Mouse (Mus musculus): ENCODE measurements around the gene Rcn3. TPM values are rescaled to one million over a fixed set of nuclear protein-coding genes. Genes with fewer than 3 reads are reported as not detected.

Rcn3 gene
- total RNA-seq, 2 experiments from 2014 or later: 172 to 192 TPM

DNA sequence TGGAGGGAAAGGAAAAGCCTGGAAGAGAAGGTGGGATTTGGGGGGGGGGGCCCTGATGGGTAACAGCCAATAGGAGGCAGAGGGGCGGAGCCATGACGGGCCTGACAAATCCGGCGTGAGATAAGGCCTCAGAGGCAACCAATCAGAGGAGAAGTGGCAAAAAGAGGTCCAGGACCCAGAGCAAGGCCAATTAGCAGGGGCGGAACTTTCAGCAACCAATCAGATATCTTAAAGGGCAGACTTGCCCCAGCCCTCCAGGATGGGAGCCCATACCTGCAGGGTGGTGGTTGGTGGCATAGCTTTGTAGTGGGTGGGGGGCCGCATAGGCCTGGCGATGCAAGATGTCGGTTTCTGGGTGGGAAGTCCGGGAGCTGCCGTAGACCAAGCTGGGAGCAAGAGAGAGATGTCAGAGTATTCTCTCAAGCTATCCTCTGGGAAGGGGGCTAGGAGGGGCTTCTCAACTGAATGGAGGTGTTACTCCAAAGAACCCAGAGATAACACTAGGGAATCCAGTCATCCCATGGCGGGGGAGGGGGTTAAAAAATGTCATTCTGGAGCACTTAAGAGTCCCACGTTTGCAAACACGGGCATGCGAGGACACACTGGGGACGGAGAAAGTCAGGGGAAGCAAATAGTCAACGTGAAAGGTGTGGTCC is 40.9 kb downstream of the Rcn3 start:
- peak; percentile 63 to 83 for DNase-seq (ENCODE audit: low spot score in 2 of 2)

DNA sequence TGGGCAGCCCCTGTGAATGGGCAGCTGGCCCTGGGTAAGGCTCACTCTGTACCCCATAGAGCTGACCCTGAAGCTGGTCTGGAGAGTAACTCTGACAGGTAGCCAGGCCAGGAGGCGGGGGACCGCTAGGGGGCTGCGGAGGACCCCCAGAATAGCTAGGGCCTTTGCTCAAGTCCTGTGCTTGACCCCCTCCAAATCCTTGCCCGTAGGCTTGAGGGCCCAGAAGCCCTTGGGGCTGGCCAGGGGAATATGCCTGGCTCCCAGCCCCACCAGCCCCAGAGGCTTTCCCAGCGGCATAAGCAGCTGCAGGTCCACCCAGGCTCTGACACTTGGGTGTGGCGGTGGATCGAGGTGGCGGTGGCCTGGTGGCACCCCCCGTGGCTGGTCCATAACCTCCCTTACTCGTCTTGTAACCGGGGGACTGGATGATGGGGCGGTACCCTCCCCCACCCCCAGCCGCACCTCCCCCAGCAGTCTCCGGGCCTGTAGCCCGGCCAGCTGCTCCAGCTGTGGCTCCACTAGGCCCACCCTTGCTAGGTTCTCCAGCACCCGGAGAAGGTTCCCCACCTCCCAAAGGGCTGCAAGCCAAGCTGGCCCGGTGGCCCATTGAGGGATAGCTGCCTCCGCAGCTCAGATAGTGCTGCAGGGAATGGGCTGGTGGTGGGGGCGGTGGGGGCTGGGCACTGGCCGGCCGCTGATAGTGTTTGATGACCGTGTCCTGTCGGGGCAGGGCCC is 42.9 kb downstream of the Rcn3 start:
- DNase-seq (ENCODE audit: low spot score in 2 of 2): peak in 1 of 2 experiments; percentile 31

GRCm38 (mm10) chr7:45048001-45048890 is 43.8 kb downstream of the Rcn3 start:
- DNase-seq (ENCODE audit: low spot score in 2 of 2): no peak

- DNase-seq (ENCODE audit: low spot score in 2 of 2): no peak
Measured at GRCm38 (mm10) chr7:45047491-45047890, 44.5 kb downstream of the Rcn3 start.

DNA sequence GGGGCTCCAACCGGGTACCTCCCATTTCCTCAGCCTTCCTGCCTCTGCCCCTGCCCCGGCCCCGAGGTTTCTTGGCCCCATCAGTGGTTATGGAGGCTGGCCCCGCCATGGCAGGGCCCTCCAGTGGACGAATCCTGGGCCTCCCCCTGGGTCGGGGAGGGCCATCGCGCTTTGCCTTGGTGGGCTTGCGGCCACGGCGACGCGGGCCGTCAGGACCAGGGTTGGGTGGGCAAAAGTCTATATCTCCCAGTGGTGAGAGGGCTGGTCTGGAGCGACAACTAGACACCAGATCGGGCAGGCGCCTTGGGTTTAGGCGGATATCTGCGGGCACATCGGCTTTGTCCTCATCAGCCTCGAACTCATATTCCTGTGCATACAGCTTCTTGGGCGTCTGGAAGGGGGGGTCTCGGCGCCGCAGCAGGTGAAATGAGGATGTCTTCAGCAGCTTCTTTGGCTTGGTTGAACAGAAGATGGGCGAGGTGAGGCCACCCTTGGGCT is 45.1 kb downstream of the Rcn3 start:
- no peak for DNase-seq (ENCODE audit: low spot score in 2 of 2)

DNA sequence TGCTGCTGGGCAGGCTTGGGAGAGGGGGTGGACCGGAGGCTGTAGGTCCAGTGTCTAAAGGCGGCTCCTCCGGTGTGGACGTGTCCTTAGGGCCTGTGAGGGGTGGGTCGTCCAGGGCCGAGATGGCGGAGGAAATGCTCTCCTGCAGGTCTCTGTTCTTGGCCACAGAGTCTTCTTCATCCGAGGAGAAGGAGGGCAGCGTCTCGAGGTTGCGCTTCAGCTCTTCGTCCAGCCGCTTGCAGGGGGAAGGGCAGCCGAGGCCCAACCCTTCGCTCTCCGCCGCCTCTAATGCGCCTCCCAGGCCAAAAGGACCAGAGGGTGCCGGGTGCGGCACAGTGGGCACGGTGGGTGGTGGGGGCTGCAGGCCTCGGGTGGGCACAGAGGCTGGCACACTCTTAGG is 46.3 kb downstream of the Rcn3 start:
- DNase-seq (ENCODE audit: low spot score in 2 of 2): no peak

GRCm38 (mm10) chr7:45043307-45043706 is 48.7 kb downstream of the Rcn3 start:
- no peak for DNase-seq (ENCODE audit: low spot score in 2 of 2)

DNA sequence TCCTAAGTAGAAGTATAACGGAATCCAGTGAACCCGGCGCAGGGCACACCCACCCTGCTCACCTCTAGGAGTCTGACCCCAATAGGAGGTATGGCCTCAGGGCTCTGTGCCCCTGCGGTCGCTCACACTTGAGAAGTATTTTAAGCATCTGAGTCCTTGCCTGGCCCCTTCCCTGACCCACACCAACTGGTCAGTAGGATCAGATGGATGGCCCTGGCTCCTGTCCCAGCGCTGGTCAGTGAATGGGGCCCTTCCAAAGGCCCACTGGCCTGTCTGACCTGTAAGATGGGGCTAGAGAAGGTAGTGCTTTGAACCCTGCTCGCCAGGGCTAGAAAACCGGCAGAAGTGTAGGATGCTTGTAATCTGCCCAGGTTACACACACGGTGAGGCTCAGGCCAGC is 51.2 kb downstream of the Rcn3 start:
- no peak for DNase-seq (ENCODE audit: low spot score in 2 of 2)

- no peak for DNase-seq (ENCODE audit: low spot score in 2 of 2)
Measured at GRCm38 (mm10) chr7:45038411-45038810, 53.6 kb downstream of the Rcn3 start.

- DNase-seq (ENCODE audit: low spot score in 2 of 2): peak in 1 of 2 experiments; percentile 58
Measured at GRCm38 (mm10) chr7:45037720-45038361, 54.2 kb downstream of the Rcn3 start.

- no peak for DNase-seq (ENCODE audit: low spot score in 2 of 2)
Measured at GRCm38 (mm10) chr7:45036702-45037101, 55.3 kb downstream of the Rcn3 start.

DNA sequence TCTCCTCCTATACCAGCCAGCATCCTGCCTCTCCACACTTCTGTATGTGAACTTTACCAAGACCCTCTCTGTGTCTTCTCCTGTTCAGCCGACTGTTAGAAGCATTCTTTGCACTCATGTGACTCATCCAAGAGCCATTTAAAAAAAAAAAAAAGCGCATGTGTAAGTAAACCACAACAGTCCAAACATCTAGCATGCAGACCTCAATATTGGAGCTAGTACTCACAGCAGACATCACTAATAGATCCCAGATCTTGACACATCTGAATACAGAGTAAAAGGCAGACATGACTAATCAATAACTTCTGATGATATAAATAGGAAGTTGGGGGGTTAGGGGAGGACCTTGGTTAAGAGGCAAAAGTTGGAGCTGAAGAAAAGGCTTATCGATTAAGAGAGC is 56.4 kb downstream of the Rcn3 start:
- DNase-seq (ENCODE audit: low spot score in 2 of 2): no peak

- no peak for DNase-seq (ENCODE audit: low spot score in 2 of 2)
Measured at GRCm38 (mm10) chr7:45033722-45034359, 58.2 kb downstream of the Rcn3 start.

Small RNA genes within 50 kb of the gene (microRNA-seq; reads per million reads assigned to microRNA genes)
- 85.5 reads per million, percentile 48 among the genes with 10 or more reads in this experiment for gene Mir150
- 11.4 reads per million, percentile 29 among the genes with 10 or more reads in this experiment for gene Mir5121

Other genes with a start within 250 kb of the Rcn3 start
- 100 to 1,000 TPM in 1 of 2 experiments, 10 to 100 TPM in 1; 92.4 to 103 TPM for gene Akt1s1, start 243.2 kb downstream of the Rcn3 start, total RNA-seq (2021)
- 10 to 100 TPM; 56.5 to 63.4 TPM for gene Tbc1d17, start 243.1 kb downstream of the Rcn3 start, total RNA-seq (2021)
- 10 to 100 TPM; 18.6 to 20.5 TPM for gene Pnkp, start 235.1 kb downstream of the Rcn3 start, total RNA-seq (2021)
- gene Ptov1, start 222.4 kb downstream of the Rcn3 start, total RNA-seq (2021): 100 to 1,000 TPM; 332 to 346 TPM
- gene Med25, start 199.5 kb downstream of the Rcn3 start, total RNA-seq (2021): 10 to 100 TPM; 63.8 to 67.6 TPM
- gene Fuz, start 196.1 kb downstream of the Rcn3 start, total RNA-seq (2021): 10 to 100 TPM; 16.1 to 18.4 TPM
- gene Ap2a1, start 162.7 kb downstream of the Rcn3 start, total RNA-seq (2021): 10 to 100 TPM; 84.8 to 88.9 TPM
- gene Tsks, start 149.0 kb downstream of the Rcn3 start, total RNA-seq (2021): not detected
- 10 to 100 TPM; 10.3 to 10.8 TPM for gene Cpt1c, start 117.4 kb downstream of the Rcn3 start, total RNA-seq (2021)
- 100 to 1,000 TPM; 318 to 331 TPM for gene Prmt1, start 105.7 kb downstream of the Rcn3 start, total RNA-seq (2021)
- gene Irf3, start 94.6 kb downstream of the Rcn3 start, total RNA-seq (2021): 10 to 100 TPM; 46.0 to 50.4 TPM
- 10 to 100 TPM; 21.5 to 22.0 TPM for gene Bcl2l12, start 93.5 kb downstream of the Rcn3 start, total RNA-seq (2021)
- 10 to 100 TPM; 74.1 to 76.0 TPM for gene Scaf1, start 75.9 kb downstream of the Rcn3 start, total RNA-seq (2021)
- 100 to 1,000 TPM; 119 to 123 TPM for gene Rras, start 74.3 kb downstream of the Rcn3 start, total RNA-seq (2021)
- gene Prr12, start 39.3 kb downstream of the Rcn3 start, total RNA-seq (2021): 10 to 100 TPM; 63.9 to 65.2 TPM
- 10 to 100 TPM; 47.3 to 48.3 TPM for gene Nosip, start 29.8 kb downstream of the Rcn3 start, total RNA-seq (2021)
- gene Prrg2, start 29.5 kb downstream of the Rcn3 start, total RNA-seq (2021): 10 to 100 TPM; 11.7 to 12.3 TPM
- gene Fcgrt, start 11.6 kb upstream of the Rcn3 start, total RNA-seq (2021): 10 to 100 TPM; 84.6 to 87.3 TPM
- gene Rps11, start 32.2 kb upstream of the Rcn3 start, total RNA-seq (2021): 1,000 to 10,000 TPM in 1 of 2 experiments, 100 to 1,000 TPM in 1; 985 to 1,047 TPM
- gene Rpl13a, start 36.5 kb upstream of the Rcn3 start, total RNA-seq (2021): 1,000 to 10,000 TPM; 1,483 to 1,628 TPM
- gene Gm45713, start 44.0 kb upstream of the Rcn3 start, total RNA-seq (2021): under 1 TPM in 1 of 2 experiments, not detected in 1; 0.34 TPM
- 1 to 10 TPM; 2.4 to 5.1 TPM for gene Flt3l, start 44.2 kb upstream of the Rcn3 start, total RNA-seq (2021)
- 10 to 100 TPM; 52.1 to 59.3 TPM for gene Pih1d1, start 62.1 kb upstream of the Rcn3 start, total RNA-seq (2021)
- gene Aldh16a1, start 62.4 kb upstream of the Rcn3 start, total RNA-seq (2021): 10 to 100 TPM; 34.8 to 51.6 TPM
- 1 to 10 TPM; 2.6 to 3.0 TPM for gene Slc17a7, start 71.7 kb upstream of the Rcn3 start, total RNA-seq (2021)
- under 1 TPM; 0.34 to 0.42 TPM for gene Gfy, start 87.3 kb upstream of the Rcn3 start, total RNA-seq (2021)
- not detected for gene Pth2, start 88.8 kb upstream of the Rcn3 start, total RNA-seq (2021)
- 1 to 10 TPM; 3.2 to 4.9 TPM for gene Ccdc155, start 112.7 kb upstream of the Rcn3 start, total RNA-seq (2021)
- not detected for gene Dkkl1, start 119.9 kb upstream of the Rcn3 start, total RNA-seq (2021)
- 10 to 100 TPM; 40.0 to 51.4 TPM for gene Tead2, start 123.5 kb upstream of the Rcn3 start, total RNA-seq (2021)
- 1 to 10 TPM; 3.7 to 4.8 TPM for gene Cd37, start 146.9 kb upstream of the Rcn3 start, total RNA-seq (2021)
- gene Slc6a16, start 148.9 kb upstream of the Rcn3 start, total RNA-seq (2021): not detected
- not detected for gene Slc6a21, start 185.3 kb upstream of the Rcn3 start, total RNA-seq (2021)
- gene Trpm4, start 241.6 kb upstream of the Rcn3 start, total RNA-seq (2021): 10 to 100 TPM; 42.7 to 53.4 TPM
- gene Hrc, start 243.1 kb upstream of the Rcn3 start, total RNA-seq (2021): 100 to 1,000 TPM; 523 to 551 TPM